Mouse (Mus musculus) embryonic fibroblast, embryonic 13.5 days (primary cell): ENCODE results near the gene Uaca. TPM values are rescaled to one million over a fixed set of nuclear protein-coding genes. Genes with fewer than 3 reads are reported as not detected.

Experiments
- H3K27ac ChIP-seq: 2 replicates; pipeline ENCODE4 v1.5.1; 2012; ENCODE audit warnings: low read length, control low read depth, inconsistent platforms; ENCODE audit not compliant: insufficient read depth
- H3K4me1 ChIP-seq: 2 replicates; pipeline ENCODE4 v1.6.1; 2011; ENCODE audit warnings: low read length; ENCODE audit not compliant: control insufficient read depth, insufficient read depth
- H3K4me3 ChIP-seq: 2 replicates; pipeline ENCODE4 v1.5.1; 2011; ENCODE audit warnings: mild to moderate bottlenecking, control low read depth, low read length; ENCODE audit not compliant: insufficient read depth
- CTCF ChIP-seq: IDR thresholded peaks from 2 replicates; pipeline ENCODE4 v1.5.1; 2011; ENCODE audit warnings: mild to moderate bottlenecking, control low read depth, low read length, moderate library complexity, borderline replicate concordance; ENCODE audit not compliant: insufficient read depth
- POLR2A ChIP-seq: IDR thresholded peaks from 2 replicates; pipeline ENCODE4 v1.6.1; 2011; ENCODE audit warnings: low read depth, mild to moderate bottlenecking, control low read depth, low read length, moderate library complexity
- polyA plus RNA-seq: library from polyadenylated mRNA; stranded (reverse); fragments of >200 nt; gene quantifications from 2 replicates; pipeline ENCODE4 v1.2.4, GENCODE M21; 2011; ENCODE audit warnings: low read depth; ENCODE audit not compliant: missing spikeins, insufficient read length

Uaca gene
- polyA plus RNA-seq, 1 experiment = 15.1 TPM

DNA sequence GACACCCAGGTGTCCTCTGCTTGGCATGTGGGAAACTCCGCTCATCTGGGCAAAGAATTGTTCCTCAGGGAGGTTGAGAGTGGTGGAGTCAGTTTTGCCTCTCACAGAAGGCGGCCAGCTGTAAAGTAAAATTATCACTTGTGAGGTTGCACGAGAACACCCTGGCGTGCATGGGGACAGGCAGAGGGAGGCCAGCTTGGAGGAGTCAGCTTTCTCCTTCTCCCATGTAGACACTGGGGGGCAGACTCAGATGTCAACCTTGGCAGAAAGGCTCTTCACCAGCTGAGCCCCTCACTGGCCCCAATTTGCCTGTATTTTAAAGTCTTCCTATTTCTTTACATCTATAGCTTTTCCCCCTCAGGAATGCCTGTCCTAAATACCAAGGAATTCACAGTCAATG lies 35.3 kb downstream of the Uaca start:
- TF ChIP-seq POLR2A = no peak
- TF ChIP-seq CTCF = no peak
- H3K27ac ChIP-seq = no peak overlapping the region
- H3K4me1 ChIP-seq = no peaks in the 10 kb centered on the region
- H3K4me3 ChIP-seq = no peak overlapping the region

DNA sequence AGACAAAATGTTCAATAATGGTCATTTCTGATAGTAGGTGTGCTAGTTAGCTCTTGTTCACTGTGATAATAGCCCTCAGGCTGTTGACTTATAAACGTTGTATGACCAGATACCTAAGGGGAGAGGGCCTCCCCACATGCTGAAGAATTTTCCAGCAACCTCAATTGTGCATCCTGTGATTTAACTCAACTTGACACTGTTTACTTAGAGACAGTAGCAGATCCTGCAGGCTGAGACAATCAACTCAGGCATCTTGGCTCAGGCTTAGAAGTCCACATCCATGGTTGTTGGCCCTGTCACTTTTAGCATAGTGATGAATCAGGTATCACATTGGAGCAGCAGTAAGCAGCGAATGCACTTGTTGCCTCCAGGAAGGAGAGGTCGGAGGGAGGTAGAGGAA lies 35.7 kb downstream of the Uaca start:
- Histone ChIP-seq H3K4me3 (no peak overlapping the region), H3K4me1 (no peaks in the 10 kb centered on the region), H3K27ac (no peak overlapping the region)
- TF ChIP-seq CTCF (no peak), POLR2A (no peak)

DNA sequence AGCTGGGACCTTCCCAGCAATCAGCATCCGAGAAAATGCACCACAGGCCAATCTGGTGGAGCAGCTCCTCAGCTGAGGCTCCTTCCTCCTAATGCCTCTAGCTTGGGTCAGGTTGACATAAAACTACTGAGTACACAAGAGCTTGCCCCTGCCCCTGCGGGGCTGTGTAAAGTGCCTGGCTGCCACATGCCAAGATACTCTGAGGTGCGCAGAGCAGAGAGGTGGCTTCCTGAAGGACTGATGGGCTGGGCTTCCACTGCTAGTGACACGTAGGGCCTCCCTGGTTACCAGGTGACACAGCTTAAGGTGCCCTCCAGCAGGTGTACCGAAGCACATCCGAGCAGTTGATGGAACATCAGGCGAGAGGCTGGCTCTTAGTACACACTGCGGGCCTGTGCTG lies 37.9 kb downstream of the Uaca start:
- TF ChIP-seq POLR2A = no peak
- no peak for TF ChIP-seq CTCF
- no peak overlapping the region for H3K27ac ChIP-seq
- H3K4me3 ChIP-seq = no peak overlapping the region
- H3K4me1 ChIP-seq = peaks cover 7% of the 10 kb centered on the region; the same call in 1 of the 2 replicates

DNA sequence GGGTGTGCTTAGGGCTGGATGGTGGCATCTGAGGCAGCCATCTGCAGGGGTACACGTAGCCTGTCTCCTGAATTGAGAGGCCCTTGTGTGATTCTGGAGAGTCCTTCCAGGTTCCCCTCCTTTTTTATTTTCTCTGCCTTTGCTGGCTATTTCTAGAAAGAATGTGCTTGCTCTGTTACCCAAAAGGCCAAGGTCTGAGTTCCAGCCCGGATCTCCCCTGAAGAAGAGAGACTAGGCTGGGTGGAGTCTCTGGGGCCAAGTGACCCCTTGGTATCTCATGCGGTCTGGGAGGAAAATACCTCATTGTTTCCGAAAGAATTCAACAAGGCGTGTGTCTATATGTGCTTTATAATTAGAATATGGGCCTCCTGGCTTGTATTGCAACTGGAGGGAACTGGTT lies 41.8 kb downstream of the Uaca start:
- TF ChIP-seq CTCF = no peak
- TF ChIP-seq POLR2A = no peak
- Histone ChIP-seq H3K4me3 (no peak overlapping the region), H3K27ac (peak overlapping the region; percentile 82; the same call in 1 of the 2 replicates), H3K4me1 (peaks cover 14% of the 10 kb centered on the region; the same call in 1 of the 2 replicates)

DNA sequence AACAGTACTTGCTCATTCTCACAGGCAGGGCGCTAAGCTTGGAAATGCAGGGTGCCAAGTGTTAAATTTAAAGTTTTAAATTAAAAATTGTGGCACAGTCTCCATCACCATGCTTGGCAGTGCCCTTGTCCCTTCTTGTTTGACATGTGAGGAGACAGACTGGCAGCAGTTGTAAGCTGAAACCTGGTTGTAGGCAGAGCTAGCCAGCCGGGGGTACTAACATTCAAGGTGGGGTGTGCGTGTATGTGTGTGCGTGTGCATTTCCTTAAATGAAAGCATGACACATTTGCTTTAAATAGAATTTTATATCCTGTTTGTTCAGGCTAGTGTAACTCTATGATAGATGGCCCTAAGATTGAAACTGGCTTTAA lies 42.7 kb downstream of the Uaca start:
- H3K4me3 ChIP-seq = peak overlapping the region; percentile 3; the same call in 1 of the 2 replicates
- TF ChIP-seq POLR2A (no peak), CTCF (no peak)
- peaks cover 14% of the 10 kb centered on the region; the same call in 1 of the 2 replicates for H3K4me1 ChIP-seq
- H3K27ac ChIP-seq = peak overlapping the region; percentile 82

DNA sequence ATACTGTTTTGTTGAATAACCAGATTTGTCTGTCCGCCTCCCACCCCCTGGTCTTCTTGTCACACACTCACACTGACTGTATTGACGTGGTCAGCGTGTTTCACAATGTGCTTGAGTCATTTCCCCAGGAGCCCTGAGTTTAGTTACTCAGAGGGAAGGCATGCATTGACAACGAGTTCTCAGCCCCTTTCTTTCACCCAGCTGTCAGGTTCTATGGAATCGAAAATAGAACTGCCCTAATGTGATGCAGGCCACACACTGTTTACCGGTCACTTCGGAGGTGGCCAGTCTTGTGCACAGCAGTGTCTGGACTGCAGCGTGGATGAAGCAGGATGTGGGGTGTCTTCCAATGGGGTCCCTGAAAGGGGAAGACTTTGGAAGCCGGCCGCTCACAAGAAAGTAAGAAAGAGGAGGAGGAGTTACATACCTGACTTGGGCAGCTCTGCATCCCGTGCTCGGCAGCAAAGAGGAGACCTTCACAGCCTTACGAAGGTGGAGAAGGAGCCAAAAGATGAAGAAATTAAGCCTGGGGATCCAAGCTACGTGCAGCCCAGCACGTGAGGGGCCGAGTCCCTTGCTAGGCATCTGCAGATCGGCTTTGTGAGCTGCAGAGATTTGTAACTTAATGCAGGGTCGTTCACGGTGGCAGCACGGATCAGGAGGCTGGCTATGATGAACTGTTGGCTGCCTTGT lies 43.3 kb downstream of the Uaca start:
- Histone ChIP-seq H3K27ac (peak overlapping the region; percentile 82), H3K4me3 (peak overlapping the region; percentile 30), H3K4me1 (peaks cover 14% of the 10 kb centered on the region; the same call in 1 of the 2 replicates)
- no peak for TF ChIP-seq CTCF
- TF ChIP-seq POLR2A = peak; percentile 57; the same call in 1 of the 2 replicates

DNA sequence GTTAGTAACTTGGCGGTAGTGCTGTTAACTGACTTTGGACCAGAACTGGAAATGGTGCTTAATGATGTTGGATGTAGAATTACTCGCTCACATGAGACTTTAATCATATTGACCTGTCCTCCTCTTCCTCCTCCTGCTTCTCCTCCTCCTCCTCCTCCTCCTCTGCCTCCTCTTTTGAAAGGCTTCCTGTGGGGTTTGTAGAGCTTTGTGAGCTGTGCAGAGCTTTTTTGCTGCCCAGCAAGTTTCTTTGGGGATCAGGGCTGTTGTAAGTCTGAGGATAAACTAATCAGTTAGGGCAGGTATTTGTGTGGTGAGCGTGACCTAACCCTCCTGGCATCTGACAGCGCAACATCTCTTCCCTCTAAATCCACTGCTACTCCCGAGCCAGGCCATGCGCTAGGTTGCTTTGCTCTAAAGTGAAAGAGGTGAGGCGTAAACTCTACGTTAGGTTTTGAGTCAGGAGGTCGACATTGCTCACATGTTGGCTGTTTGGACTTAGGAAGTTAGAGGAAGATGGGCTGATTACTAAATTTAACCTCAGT lies 44.1 kb downstream of the Uaca start:
- peak overlapping the region; percentile 64 for H3K27ac ChIP-seq
- TF ChIP-seq CTCF (no peak), POLR2A (no peak)
- H3K4me1 ChIP-seq = peaks cover 14% of the 10 kb centered on the region; the same call in 1 of the 2 replicates
- H3K4me3 ChIP-seq = peak overlapping the region; percentile 30

DNA sequence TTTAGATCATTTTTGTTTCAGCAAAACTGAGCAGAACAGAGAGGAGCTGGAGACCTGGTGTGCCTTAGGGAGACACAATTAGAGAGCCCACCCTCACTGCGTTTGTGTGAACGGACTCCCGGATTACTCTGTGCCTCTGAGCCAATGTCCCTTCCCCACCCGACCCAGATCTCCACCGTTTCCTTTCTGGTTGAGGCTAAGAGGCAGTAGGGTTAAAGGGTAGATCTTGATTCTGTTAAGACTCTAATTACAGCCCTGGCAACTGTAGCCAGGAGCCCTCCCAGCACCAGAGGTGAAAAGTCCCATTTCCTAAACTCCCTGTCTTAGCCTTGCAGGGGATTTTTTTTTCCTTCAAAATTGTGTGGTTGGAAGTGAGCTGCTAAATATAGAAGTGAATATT lies 47.1 kb downstream of the Uaca start:
- H3K4me1 ChIP-seq = peaks cover 8% of the 10 kb centered on the region; the same call in 1 of the 2 replicates

DNA sequence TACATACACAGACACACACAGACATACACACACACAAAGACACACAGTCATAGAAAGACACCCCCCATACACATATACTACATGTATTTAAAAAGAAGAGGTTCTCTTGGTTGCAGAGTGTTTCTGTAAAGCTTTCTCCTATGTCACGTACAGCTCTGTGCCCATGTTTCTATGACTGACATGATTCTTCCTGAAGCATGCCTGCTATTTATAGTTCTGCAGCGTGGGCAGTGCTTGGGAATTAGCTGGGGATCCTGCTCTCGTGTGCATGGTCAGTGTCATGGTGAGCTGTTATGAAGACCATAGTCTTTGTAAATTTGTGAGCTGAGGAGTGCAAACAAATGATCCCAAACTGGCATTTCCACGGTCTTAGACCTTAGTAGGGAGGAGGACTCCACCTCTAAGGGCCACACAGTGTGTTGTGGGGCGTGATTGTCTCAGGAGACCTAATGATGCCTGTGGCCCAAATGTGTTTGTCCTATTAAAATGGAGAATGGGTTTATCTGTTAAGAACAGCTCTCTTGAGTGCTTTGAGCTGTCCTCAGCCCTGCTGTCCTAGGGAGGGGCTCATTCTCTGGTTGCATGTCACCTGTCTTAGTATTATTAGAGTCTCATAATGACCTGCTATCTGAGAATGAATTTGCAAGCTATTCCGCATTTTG lies 49.2 kb downstream of the Uaca start:
- Histone ChIP-seq H3K4me1 (peaks cover 6% of the 10 kb centered on the region; the same call in 1 of the 2 replicates), H3K4me3 (no peak overlapping the region), H3K27ac (no peak overlapping the region)
- TF ChIP-seq CTCF (no peak), POLR2A (no peak)

More for the DNA sequence above, 47.1 kb downstream of the Uaca start:
- Histone ChIP-seq H3K27ac (no peak overlapping the region), H3K4me3 (no peak overlapping the region)
- no peak for TF ChIP-seq CTCF
- TF ChIP-seq POLR2A = no peak

DNA sequence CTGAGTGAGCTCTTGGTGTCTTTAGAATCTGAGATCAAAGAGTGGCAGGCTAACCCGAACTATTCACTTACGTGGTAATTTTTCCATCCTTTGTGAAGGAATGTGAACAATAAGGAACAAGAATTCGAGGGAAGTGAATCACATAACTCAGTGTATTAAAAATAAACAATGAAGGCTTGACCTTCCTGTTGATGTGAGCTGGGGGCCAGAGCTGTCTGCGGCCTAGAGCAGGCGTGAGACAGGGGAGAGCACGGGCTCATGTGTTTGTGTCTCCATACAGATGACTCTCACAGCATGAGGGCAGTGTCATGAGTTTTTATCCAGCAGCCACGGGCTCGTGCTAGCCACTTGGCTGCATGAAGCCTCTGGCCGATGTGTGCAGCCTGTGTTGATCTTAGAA lies 54.4 kb downstream of the Uaca start:
- no peak for TF ChIP-seq POLR2A
- TF ChIP-seq CTCF = no peak
- Histone ChIP-seq H3K4me1 (peaks cover 5% of the 10 kb centered on the region), H3K27ac (peak overlapping the region; percentile 23; the same call in 1 of the 2 replicates), H3K4me3 (no peak overlapping the region)
